Mouse (Mus musculus) hindbrain, embryonic 15.5 days (tissue): ENCODE results near the gene Zfp362. TPM values are rescaled to one million over a fixed set of nuclear protein-coding genes. Genes with fewer than 3 reads are reported as not detected.

Source experiments
- ATAC-seq: fragments of 200-750 bp; cut with Nextera tagmentation; 2 replicates; pipeline ENCODE4 v1.8.0; 2017; ENCODE audit warnings: low read depth, moderate number of reproducible peaks, moderate TSS enrichment; ENCODE audit not compliant: low FRiP score
- H3K27ac ChIP-seq: fragments of 300-500 bp; sonication (generic); replicated peaks from 2 replicates; pipeline ENCODE4 v1.5.1; 2015; ENCODE audit warnings: mild to moderate bottlenecking, inconsistent platforms
- H3K27me3 ChIP-seq: fragments of 300-500 bp; sonication (generic); 2 replicates; pipeline ENCODE4 v1.6.1; 2015; ENCODE audit warnings: control low read depth, inconsistent platforms
- H3K36me3 ChIP-seq: fragments of 300-500 bp; sonication (generic); 2 replicates; pipeline ENCODE4 v1.6.1; 2015; ENCODE audit warnings: control low read depth, inconsistent platforms
- H3K4me1 ChIP-seq: fragments of 300-500 bp; sonication (generic); replicated peaks from 2 replicates; pipeline ENCODE4 v1.6.1; 2015; ENCODE audit warnings: control low read depth, inconsistent platforms
- H3K4me2 ChIP-seq: fragments of 300-500 bp; sonication (generic); 2 replicates; pipeline ENCODE4 v1.6.1; 2015; ENCODE audit warnings: moderate library complexity, mild to moderate bottlenecking, inconsistent platforms
- H3K4me3 ChIP-seq: fragments of 300-500 bp; sonication (generic); 2 replicates; pipeline ENCODE4 v1.5.1; 2015; ENCODE audit warnings: mild to moderate bottlenecking, inconsistent platforms
- H3K9ac ChIP-seq: fragments of 300-500 bp; sonication (generic); 2 replicates; pipeline ENCODE4 v1.6.1; 2015; ENCODE audit warnings: inconsistent platforms
- H3K9me3 ChIP-seq: fragments of 300-500 bp; sonication (generic); 2 replicates; pipeline ENCODE4 v1.6.1; 2016; ENCODE audit warnings: control low read depth, inconsistent platforms
- WGBS: fragments of 180-500 bp; shearing (Covaris S2); methylation state at CpG from one replicate; pipeline ENCODE4 v1.1.7; 2015; 5-methylcytosine and 5-hydroxymethylcytosine counted together
- polyA plus RNA-seq: library from polyadenylated mRNA; unstranded; fragments of >200 nt; fragmentation: Nextera tagmentation; extraction: Ambion mirVana; gene quantifications from 2 replicates; pipeline ENCODE4 v1.2.1, GENCODE M21; 2015

Zfp362 gene
- polyA plus RNA-seq, 1 experiment from 2014 or later = 36.7 TPM

DNA sequence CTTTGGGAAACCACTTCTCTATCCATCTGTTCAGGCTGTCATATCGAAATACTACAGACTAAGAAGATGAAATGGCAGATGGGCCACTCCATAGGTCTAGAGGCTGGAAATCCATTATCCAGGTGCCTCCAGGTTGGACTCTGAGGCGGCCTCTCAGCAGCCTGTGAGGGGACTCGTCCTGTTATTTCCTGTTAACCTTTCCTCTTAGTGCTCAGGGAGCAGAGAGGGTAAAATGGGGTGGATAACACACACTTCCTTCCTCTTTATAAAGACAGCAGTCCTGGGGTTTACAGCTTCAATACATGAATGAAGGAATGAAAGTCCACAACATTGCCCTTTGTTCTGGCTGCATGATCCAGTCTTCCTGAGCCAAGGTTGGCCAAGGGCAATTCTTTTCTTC lies 18.3 kb upstream of the Zfp362 start:
- 73% methylated on average over 3 of the region's 3 CpGs for WGBS
- Histone ChIP-seq H3K36me3 (no peaks in the 10 kb centered on the region), H3K27me3 (no peaks in the 10 kb centered on the region), H3K9me3 (no peaks in the 10 kb centered on the region), H3K4me1 (no peaks in the 10 kb centered on the region), H3K4me3 (no peak overlapping the region), H3K4me2 (no peak overlapping the region), H3K27ac (no peak overlapping the region), H3K9ac (no peak overlapping the region)
- no peak for ATAC-seq

- no peaks in the 10 kb centered on the region for H3K9me3 ChIP-seq
- no peak overlapping the region for H3K9ac ChIP-seq
- H3K36me3 ChIP-seq = no peaks in the 10 kb centered on the region
- 69% methylated on average over 12 of the region's 12 CpGs for WGBS
- no peak for ATAC-seq
- H3K4me3 ChIP-seq = no peak overlapping the region
- no peaks in the 10 kb centered on the region for H3K4me1 ChIP-seq
- no peak overlapping the region for H3K27ac ChIP-seq
- no peak overlapping the region for H3K4me2 ChIP-seq
- H3K27me3 ChIP-seq = no peaks in the 10 kb centered on the region
These were observed 14.7 kb upstream of the Zfp362 start for GRCm38 (mm10) chr4:128820568-128820967.

- Histone ChIP-seq H3K9me3 (no peaks in the 10 kb centered on the region), H3K4me2 (no peak overlapping the region), H3K4me3 (no peak overlapping the region), H3K36me3 (no peaks in the 10 kb centered on the region), H3K27ac (peak overlapping the region; percentile 30; the same call in 1 of the 2 replicates), H3K9ac (no peak overlapping the region), H3K4me1 (peaks cover 6% of the 10 kb centered on the region), H3K27me3 (no peaks in the 10 kb centered on the region)
- no peak for ATAC-seq
- WGBS = 74% methylated on average over 7 of the region's 7 CpGs
These were observed 11.2 kb upstream of the Zfp362 start for GRCm38 (mm10) chr4:128817011-128817410.

GRCm38 (mm10) chr4:128811382-128812056 lies 5.7 kb upstream of the Zfp362 start:
- Histone ChIP-seq H3K4me2 (peak overlapping the region; percentile 63), H3K9ac (peak overlapping the region; percentile 65), H3K4me1 (peaks cover 21% of the 10 kb centered on the region), H3K36me3 (no peaks in the 10 kb centered on the region), H3K4me3 (peak overlapping the region; percentile 51), H3K9me3 (no peaks in the 10 kb centered on the region), H3K27me3 (no peaks in the 10 kb centered on the region), H3K27ac (peak overlapping the region; percentile 69)
- WGBS = 14% methylated on average over 16 of the region's 16 CpGs
- ATAC-seq = peak; percentile 95

DNA sequence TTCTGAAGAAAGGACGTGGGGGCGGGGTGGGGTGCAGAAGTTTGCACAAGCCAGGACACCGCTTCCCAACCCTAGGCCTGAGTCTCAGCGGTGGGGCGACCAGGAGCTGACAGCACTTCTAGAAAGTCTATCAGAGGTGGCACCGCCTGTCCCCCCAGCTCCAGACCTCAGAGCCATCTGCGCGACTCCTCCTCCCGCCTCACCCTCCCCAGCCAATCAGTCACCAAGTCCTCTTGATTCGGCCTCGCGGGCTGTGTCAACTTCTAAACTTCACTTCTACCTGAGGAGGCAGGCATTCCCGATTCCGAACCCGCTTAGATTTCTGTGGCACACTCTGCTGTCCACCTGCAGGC lies 958 bp upstream of the Zfp362 start:
- Histone ChIP-seq H3K27ac (peak overlapping the region; percentile 95), H3K27me3 (no peaks in the 10 kb centered on the region), H3K9me3 (no peaks in the 10 kb centered on the region), H3K9ac (peak overlapping the region; percentile 91), H3K4me3 (peak overlapping the region; percentile 78), H3K4me1 (peaks cover 43% of the 10 kb centered on the region), H3K4me2 (peak overlapping the region; percentile 90), H3K36me3 (no peaks in the 10 kb centered on the region)
- 0% methylated on average over 15 of the region's 15 CpGs for WGBS
- ATAC-seq = peak; percentile 44; the same call in 1 of the 2 replicates

DNA sequence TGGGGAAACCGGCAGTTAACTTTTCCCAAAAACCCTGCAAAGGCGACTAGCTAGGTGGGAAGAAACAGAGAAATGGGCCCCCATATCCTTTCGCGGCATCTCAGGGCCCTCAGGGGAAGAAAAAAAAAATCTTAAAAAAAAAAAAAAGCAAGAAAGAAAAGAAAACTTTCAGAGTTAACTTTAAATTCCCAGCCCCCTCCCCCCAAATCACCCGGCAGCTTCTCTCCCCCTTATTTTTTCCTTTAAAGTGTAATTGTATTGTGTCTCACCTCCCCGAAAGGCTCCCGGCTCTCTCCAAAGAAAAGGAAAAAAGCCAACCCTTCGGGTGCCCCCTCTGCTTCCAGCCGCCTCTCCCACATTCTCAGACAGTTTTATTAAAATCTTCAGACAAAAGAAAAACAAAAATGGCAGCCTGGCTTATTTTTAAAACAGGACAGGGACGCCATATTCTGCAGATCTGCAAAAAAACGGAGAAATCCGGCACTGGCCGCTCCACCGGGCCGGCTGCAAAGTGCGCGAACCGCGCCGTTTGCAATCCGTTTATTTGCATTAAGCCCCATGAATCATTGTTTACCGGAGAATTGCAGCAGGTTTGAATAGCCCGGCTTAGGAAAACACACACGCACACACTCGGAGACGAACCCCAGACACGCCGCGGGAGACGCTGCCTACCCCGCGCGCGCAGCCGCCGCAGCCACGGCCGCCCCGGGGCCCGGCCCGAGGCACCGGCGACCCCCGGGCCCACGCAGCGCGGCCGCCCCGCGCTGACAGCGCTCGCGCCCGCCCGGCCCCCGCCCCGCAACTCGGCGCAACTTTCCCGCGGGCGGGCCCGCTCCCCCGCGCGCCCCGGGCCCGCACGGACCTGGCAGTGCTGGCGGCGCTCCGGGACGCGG lies 449 bp downstream of the Zfp362 start:
- H3K36me3 ChIP-seq = no peaks in the 10 kb centered on the region
- peak overlapping the region; percentile 91 for H3K9ac ChIP-seq
- H3K27me3 ChIP-seq = no peaks in the 10 kb centered on the region
- peaks cover 49% of the 10 kb centered on the region for H3K4me1 ChIP-seq
- H3K4me3 ChIP-seq = peak overlapping the region; percentile 78
- under 1% methylated on average over 37 of the region's 74 CpGs for WGBS
- no peaks in the 10 kb centered on the region for H3K9me3 ChIP-seq
- H3K4me2 ChIP-seq = peak overlapping the region; percentile 90
- peak overlapping the region; percentile 95 for H3K27ac ChIP-seq
- peak; percentile 19; the same call in 1 of the 2 replicates for ATAC-seq

- no peaks in the 10 kb centered on the region for H3K9me3 ChIP-seq
- 1% methylated on average over 6 of the region's 6 CpGs for WGBS
- no peak for ATAC-seq
These were observed 1.3 kb downstream of the Zfp362 start for GRCm38 (mm10) chr4:128804426-128805149.

DNA sequence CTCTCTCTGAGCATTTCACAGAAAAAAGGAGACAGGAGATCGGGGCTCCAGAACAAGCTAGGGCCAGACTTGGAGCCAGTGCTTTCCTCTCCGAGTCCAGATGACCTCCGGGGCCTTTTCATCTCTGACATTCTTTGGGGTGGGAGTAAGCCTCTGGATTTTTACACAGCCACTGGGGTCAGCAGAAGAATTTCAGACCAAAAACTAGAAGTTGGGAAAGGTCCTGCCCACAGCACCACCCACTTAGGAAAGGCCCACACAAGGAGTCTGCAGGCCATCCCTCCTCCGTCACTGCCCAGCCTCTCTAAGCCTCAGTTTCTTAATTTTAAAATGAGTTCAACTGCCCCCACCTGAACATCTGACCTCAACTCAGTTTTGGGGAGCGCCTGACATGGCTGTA lies 2.3 kb downstream of the Zfp362 start:
- Histone ChIP-seq H3K4me1 (peaks cover 64% of the 10 kb centered on the region), H3K9me3 (no peaks in the 10 kb centered on the region), H3K36me3 (no peaks in the 10 kb centered on the region), H3K4me3 (0 out of 2 replicates have a peak overlapping the region, but pooled peaks have one; percentile 8), H3K27ac (0 out of 2 replicates have a peak overlapping the region, but pooled peaks have one; percentile 30), H3K4me2 (peak overlapping the region; percentile 90), H3K27me3 (no peaks in the 10 kb centered on the region), H3K9ac (peak overlapping the region; percentile 91)
- ATAC-seq = no peak
- 59% methylated on average over 5 of the region's 5 CpGs for WGBS

More at GRCm38 (mm10) chr4:128804426-128805149, 1.3 kb downstream of the Zfp362 start:
- Histone ChIP-seq H3K27me3 (no peaks in the 10 kb centered on the region), H3K36me3 (no peaks in the 10 kb centered on the region), H3K4me1 (peaks cover 54% of the 10 kb centered on the region), H3K9ac (peak overlapping the region; percentile 91), H3K27ac (peak overlapping the region; percentile 95), H3K4me3 (peak overlapping the region; percentile 78), H3K4me2 (peak overlapping the region; percentile 90)

GRCm38 (mm10) chr4:128801675-128802465 lies 4.0 kb downstream of the Zfp362 start:
- Histone ChIP-seq H3K27me3 (no peaks in the 10 kb centered on the region), H3K9me3 (no peaks in the 10 kb centered on the region), H3K4me2 (no peak overlapping the region), H3K9ac (no peak overlapping the region), H3K27ac (no peak overlapping the region), H3K36me3 (no peaks in the 10 kb centered on the region), H3K4me1 (peaks cover 72% of the 10 kb centered on the region), H3K4me3 (no peak overlapping the region)
- ATAC-seq = no peak
- WGBS = 72% methylated on average over 9 of the region's 9 CpGs

GRCm38 (mm10) chr4:128796788-128797187 lies 9.1 kb downstream of the Zfp362 start:
- no peaks in the 10 kb centered on the region for H3K36me3 ChIP-seq
- no peaks in the 10 kb centered on the region for H3K27me3 ChIP-seq
- ATAC-seq = no peak
- no peak overlapping the region for H3K4me2 ChIP-seq
- 49% methylated on average over 8 of the region's 8 CpGs for WGBS
- peaks cover 50% of the 10 kb centered on the region for H3K4me1 ChIP-seq
- H3K27ac ChIP-seq = no peak overlapping the region
- H3K9ac ChIP-seq = no peak overlapping the region
- no peaks in the 10 kb centered on the region for H3K9me3 ChIP-seq
- no peak overlapping the region for H3K4me3 ChIP-seq

GRCm38 (mm10) chr4:128795596-128795995 lies 10.2 kb downstream of the Zfp362 start:
- Histone ChIP-seq H3K4me3 (no peak overlapping the region), H3K27me3 (no peaks in the 10 kb centered on the region), H3K4me1 (peaks cover 42% of the 10 kb centered on the region), H3K27ac (no peak overlapping the region), H3K9ac (no peak overlapping the region), H3K36me3 (no peaks in the 10 kb centered on the region), H3K4me2 (no peak overlapping the region), H3K9me3 (no peaks in the 10 kb centered on the region)
- 7% methylated on average over 9 of the region's 9 CpGs for WGBS
- ATAC-seq = no peak
